Mouse (Mus musculus): ENCODE measurements around the gene Clec2e. TPM values are rescaled to one million over a fixed set of nuclear protein-coding genes. Genes with fewer than 3 reads are reported as not detected.

The Clec2e gene
- not detected for polyA plus RNA-seq (2015; fragmentation: Illumina TruSeq; extraction: RNeasy Lipid Tissue Mini Kit (QIAGEN cat#74804); ENCODE audit: insufficient read depth, low read depth, low replicate concordance)

DNA sequence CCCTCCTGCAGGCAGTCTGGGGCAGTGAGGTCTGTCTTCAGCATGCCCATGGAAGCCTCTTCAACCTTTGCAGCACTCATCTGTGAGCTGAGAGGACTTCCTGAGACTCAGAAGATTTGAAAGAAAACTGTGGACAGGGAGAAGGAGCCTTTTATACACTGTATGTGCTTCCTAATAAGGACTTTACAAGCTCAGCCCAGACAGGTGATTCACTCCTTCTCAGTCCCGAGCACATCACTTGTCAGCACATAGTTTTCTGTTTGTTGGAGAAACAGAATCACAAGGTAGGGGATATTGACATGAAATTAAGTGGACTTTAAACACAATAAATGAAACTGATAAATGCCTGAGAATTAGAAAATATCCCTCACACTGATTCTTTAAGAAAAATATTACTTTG, at the start of gene Clec2e:
Clec2e (minus strand) TSS at position 120 of the 400 bp plus-strand sequence.

GRCm38 (mm10) chr6:129045601-129046000, 55.1 kb downstream of the Clec2e start, which contains the start of gene Klrb1f:
Gene Klrb1f (plus strand): TSS chr6:129045901.

Other genes with a start within 250 kb of the Clec2e start
- not detected for gene Clec2i, start 213.3 kb downstream of the Clec2e start, polyA plus RNA-seq (2015; fragmentation: Illumina TruSeq; extraction: RNeasy Lipid Tissue Mini Kit (QIAGEN cat#74804); ENCODE audit: insufficient read depth, low read depth, low replicate concordance)
- not detected for gene BC035044, start 209.8 kb downstream of the Clec2e start, polyA plus RNA-seq (2015; fragmentation: Illumina TruSeq; extraction: RNeasy Lipid Tissue Mini Kit (QIAGEN cat#74804); ENCODE audit: insufficient read depth, low read depth, low replicate concordance)
- gene Clec2g, start 166.5 kb downstream of the Clec2e start, polyA plus RNA-seq (2015; fragmentation: Illumina TruSeq; extraction: RNeasy Lipid Tissue Mini Kit (QIAGEN cat#74804); ENCODE audit: insufficient read depth, low read depth, low replicate concordance), result not detected
- gene Klrb1f, start 55.0 kb downstream of the Clec2e start, polyA plus RNA-seq (2015; fragmentation: Illumina TruSeq; extraction: RNeasy Lipid Tissue Mini Kit (QIAGEN cat#74804); ENCODE audit: insufficient read depth, low read depth, low replicate concordance), result not detected
- 34.1 TPM for gene Clec2d, start 79.7 kb upstream of the Clec2e start, polyA plus RNA-seq (2015; fragmentation: Illumina TruSeq; extraction: RNeasy Lipid Tissue Mini Kit (QIAGEN cat#74804); ENCODE audit: insufficient read depth, low read depth, low replicate concordance)
- gene Cd69, start 174.5 kb upstream of the Clec2e start, polyA plus RNA-seq (2015; fragmentation: Illumina TruSeq; extraction: RNeasy Lipid Tissue Mini Kit (QIAGEN cat#74804); ENCODE audit: insufficient read depth, low read depth, low replicate concordance), result not detected
- gene 4922502D21Rik, start 230.9 kb upstream of the Clec2e start, polyA plus RNA-seq (2015; fragmentation: Illumina TruSeq; extraction: RNeasy Lipid Tissue Mini Kit (QIAGEN cat#74804); ENCODE audit: insufficient read depth, low read depth, low replicate concordance), result not detected
- 0.76 TPM for gene Clec12a, start 241.8 kb upstream of the Clec2e start, polyA plus RNA-seq (2015; fragmentation: Illumina TruSeq; extraction: RNeasy Lipid Tissue Mini Kit (QIAGEN cat#74804); ENCODE audit: insufficient read depth, low read depth, low replicate concordance)